Mouse (Mus musculus) c-Kit-positive CD71-positive TER-119-negative erythroid progenitor cells, embryonic 14.5 days (primary cell): Measurements from ENCODE around the gene Pcare.

Experiments
- DNase-seq: peaks from one replicate; pipeline ENCODE4 v3.0.0-alpha.2; 2013; ENCODE audit warnings: low read depth

Gene Pcare

GRCm38 (mm10) chr17:71730655-71731054 lies 22.0 kb downstream of the Pcare start:
- no peak for DNase-seq

- DNase-seq: no peak
These were observed 31.7 kb downstream of the Pcare start for GRCm38 (mm10) chr17:71721019-71721418.

- no peak for DNase-seq
These were observed 32.3 kb downstream of the Pcare start for GRCm38 (mm10) chr17:71720434-71720833.

GRCm38 (mm10) chr17:71717881-71718625 lies 34.6 kb downstream of the Pcare start:
- DNase-seq: no peak

- no peak for DNase-seq
These were observed 37.7 kb downstream of the Pcare start for GRCm38 (mm10) chr17:71715034-71715433.

GRCm38 (mm10) chr17:71712279-71712678 lies 40.4 kb downstream of the Pcare start:
- DNase-seq: no peak

- DNase-seq: no peak
These were observed 45.0 kb downstream of the Pcare start for GRCm38 (mm10) chr17:71707715-71708114.

GRCm38 (mm10) chr17:71705550-71706480 lies 46.9 kb downstream of the Pcare start:
- DNase-seq: no peak

- no peak for DNase-seq
These were observed 47.6 kb downstream of the Pcare start for GRCm38 (mm10) chr17:71705113-71705512.

GRCm38 (mm10) chr17:71698619-71698956 lies 54.1 kb downstream of the Pcare start:
- DNase-seq: no peak

GRCm38 (mm10) chr17:71697896-71698618 lies 54.6 kb downstream of the Pcare start:
- no peak for DNase-seq

- no peak for DNase-seq
These were observed 56.3 kb downstream of the Pcare start for GRCm38 (mm10) chr17:71696396-71696795.

GRCm38 (mm10) chr17:71695716-71696315 lies 56.9 kb downstream of the Pcare start:
- DNase-seq: no peak

GRCm38 (mm10) chr17:71695151-71695550 lies 57.5 kb downstream of the Pcare start:
- no peak for DNase-seq

GRCm38 (mm10) chr17:71693780-71694179 lies 58.9 kb downstream of the Pcare start:
- DNase-seq: peak; percentile 5
